Mouse (Mus musculus): Measurements from ENCODE around the gene Mybbp1a.
A peak's percentile ranks its signal among the peaks of the same experiment; 100 is the strongest.
"Not testable (repeated sequence)": the region's sequence is repeated elsewhere in the genome, so short reads cannot be mapped to it uniquely, and the experiment has no call there.

The Mybbp1a gene

GRCm38 (mm10) chr11:72413601-72414190 is 27.5 kb upstream of the Mybbp1a start:
- no peak for DNase-seq (ENCODE audit: low read depth)

GRCm38 (mm10) chr11:72415155-72415554 is 26.0 kb upstream of the Mybbp1a start:
- DNase-seq (ENCODE audit: low read depth) = peak; percentile 78

GRCm38 (mm10) chr11:72416666-72417065 is 24.5 kb upstream of the Mybbp1a start:
- no peak for DNase-seq (ENCODE audit: low read depth)

GRCm38 (mm10) chr11:72417376-72417775 is 23.8 kb upstream of the Mybbp1a start:
- DNase-seq (ENCODE audit: low read depth) = no peak

- no peak for DNase-seq (ENCODE audit: low read depth)
Observed at GRCm38 (mm10) chr11:72418227-72418626, 22.9 kb upstream of the Mybbp1a start.

- DNase-seq (ENCODE audit: low read depth) = no peak
Observed at GRCm38 (mm10) chr11:72419006-72419405, 22.1 kb upstream of the Mybbp1a start.

- no peak for DNase-seq (ENCODE audit: low read depth)
Observed at GRCm38 (mm10) chr11:72420460-72421122, 20.6 kb upstream of the Mybbp1a start.

GRCm38 (mm10) chr11:72421518-72422278 is 19.5 kb upstream of the Mybbp1a start:
- DNase-seq (ENCODE audit: low read depth) = no peak

GRCm38 (mm10) chr11:72423686-72424085 is 17.5 kb upstream of the Mybbp1a start:
- no peak for DNase-seq (ENCODE audit: low read depth)

- no peak for DNase-seq (ENCODE audit: low read depth)
Observed at GRCm38 (mm10) chr11:72425201-72425600, 16.0 kb upstream of the Mybbp1a start.

GRCm38 (mm10) chr11:72426884-72427283 is 14.3 kb upstream of the Mybbp1a start:
- no peak for DNase-seq (ENCODE audit: low read depth)

GRCm38 (mm10) chr11:72428694-72429093 is 12.5 kb upstream of the Mybbp1a start:
- peak; percentile 91 for DNase-seq (ENCODE audit: low read depth)

- peak; percentile 81 for DNase-seq (ENCODE audit: low read depth)
Observed at GRCm38 (mm10) chr11:72429288-72429690, 11.9 kb upstream of the Mybbp1a start.

- not testable (repeated sequence) for DNase-seq (ENCODE audit: low read depth)
Observed at GRCm38 (mm10) chr11:72430311-72431068, 10.7 kb upstream of the Mybbp1a start.

GRCm38 (mm10) chr11:72434963-72435693 is 6.0 kb upstream of the Mybbp1a start, which contains the start of gene Ggt6:
Ggt6 (plus strand) TSS chr11:72435526.
- DNase-seq (ENCODE audit: low read depth) = no peak

- DNase-seq (ENCODE audit: low read depth) = no peak
Observed at GRCm38 (mm10) chr11:72435694-72436045, 5.5 kb upstream of the Mybbp1a start.

- DNase-seq (ENCODE audit: low read depth) = no peak
Observed at GRCm38 (mm10) chr11:72436271-72436670, 4.9 kb upstream of the Mybbp1a start.

GRCm38 (mm10) chr11:72436756-72437650 is 4.2 kb upstream of the Mybbp1a start:
- DNase-seq (ENCODE audit: low read depth) = no peak

GRCm38 (mm10) chr11:72438411-72438810 is 2.7 kb upstream of the Mybbp1a start:
- DNase-seq (ENCODE audit: low read depth) = no peak

GRCm38 (mm10) chr11:72440597-72440964 is 574 bp upstream of the Mybbp1a start:
- DNase-seq (ENCODE audit: low read depth) = not testable (repeated sequence)

Data from c-Kit-positive CD71-positive TER-119-negative erythroid progenitor cells, embryonic 14.5 days (primary cell).